Mouse (Mus musculus): ENCODE results near the gene Gm37419. TPM values are rescaled to one million over a fixed set of nuclear protein-coding genes. Genes with fewer than 3 reads are reported as not detected.

The Gm37419 gene
- polyA plus RNA-seq, 1 experiment from 2014 or later, result not detected

- 10% methylated on average over 25 of the region's 25 CpGs for WGBS
- Histone ChIP-seq H3K4me2 (peak overlapping the region; percentile 86), H3K27me3 (replicated peaks; ENCODE audit: control insufficient read depth, insufficient read depth, low read length) (peaks cover 25% of the 10 kb centered on the region)
These were observed 1.2 kb downstream of the Gm37419 start for GRCm38 (mm10) chr16:23989209-23990160.

GRCm38 (mm10) chr16:23990161-23990970 is 2.1 kb downstream of the Gm37419 start:
- 43% methylated on average over 11 of the region's 11 CpGs for WGBS
- peak overlapping the region; percentile 38 for H3K9ac ChIP-seq (ENCODE audit: low read depth, low read length)
- peak overlapping the region; percentile 68 for H3K4me3 ChIP-seq (ENCODE audit: low read depth, low read length)
- no peak for ATAC-seq (replicated peaks; ENCODE audit: low FRiP score)
- H3K4me1 ChIP-seq (replicated peaks; ENCODE audit: control insufficient read depth, insufficient read depth, low read length), result peaks cover 6% of the 10 kb centered on the region; the same call in 1 of the 2 replicates
- no peaks in the 10 kb centered on the region for H3K36me3 ChIP-seq (ENCODE audit: control insufficient read depth, insufficient read depth, low read length)
- H3K9me3 ChIP-seq (ENCODE audit: control insufficient read depth, low read length), result no peaks in the 10 kb centered on the region
- no peak overlapping the region for H3K27ac ChIP-seq (ENCODE audit: low read depth, low read length)
- peaks cover 18% of the 10 kb centered on the region for H3K27me3 ChIP-seq (replicated peaks; ENCODE audit: control insufficient read depth, insufficient read depth, low read length)
- H3K4me2 ChIP-seq, result peak overlapping the region; percentile 86
- DNase-seq (ENCODE audit: low spot score), result no peak

More at GRCm38 (mm10) chr16:23989209-23990160, 1.2 kb downstream of the Gm37419 start:
- DNase-seq (ENCODE audit: low spot score), result no peak
- Histone ChIP-seq H3K9me3 (ENCODE audit: control insufficient read depth, low read length) (no peaks in the 10 kb centered on the region), H3K9ac (ENCODE audit: low read depth, low read length) (peak overlapping the region; percentile 74), H3K4me1 (replicated peaks; ENCODE audit: control insufficient read depth, insufficient read depth, low read length) (peaks cover 6% of the 10 kb centered on the region; the same call in 1 of the 2 replicates), H3K27ac (ENCODE audit: low read depth, low read length) (peak overlapping the region; percentile 93), H3K4me3 (ENCODE audit: low read depth, low read length) (peak overlapping the region; percentile 68), H3K36me3 (ENCODE audit: control insufficient read depth, insufficient read depth, low read length) (no peaks in the 10 kb centered on the region)
- no peak for ATAC-seq (replicated peaks; ENCODE audit: low FRiP score)

- 1% methylated on average over 4 of the region's 4 CpGs for WGBS
- H3K27ac ChIP-seq (ENCODE audit: low read depth, low read length), result no peak overlapping the region
These were observed 2.9 kb downstream of the Gm37419 start for GRCm38 (mm10) chr16:23991170-23991569.

GRCm38 (mm10) chr16:23991846-23992580 is 3.7 kb downstream of the Gm37419 start:
- Histone ChIP-seq H3K4me3 (ENCODE audit: low read depth, low read length) (no peak overlapping the region), H3K27me3 (replicated peaks; ENCODE audit: control insufficient read depth, insufficient read depth, low read length) (peaks cover 7% of the 10 kb centered on the region; the same call in 1 of the 2 replicates), H3K36me3 (ENCODE audit: control insufficient read depth, insufficient read depth, low read length) (no peaks in the 10 kb centered on the region), H3K9ac (ENCODE audit: low read depth, low read length) (no peak overlapping the region), H3K9me3 (ENCODE audit: control insufficient read depth, low read length) (no peaks in the 10 kb centered on the region), H3K4me2 (no peak overlapping the region), H3K27ac (ENCODE audit: low read depth, low read length) (no peak overlapping the region), H3K4me1 (replicated peaks; ENCODE audit: control insufficient read depth, insufficient read depth, low read length) (0 out of 2 replicates have a peak, but pooled peaks cover under 1% of the 10 kb centered on the region)
- ATAC-seq (replicated peaks; ENCODE audit: low FRiP score) (no peak), DNase-seq (ENCODE audit: low spot score) (no peak)
- 77% methylated on average over 14 of the region's 14 CpGs for WGBS

More at GRCm38 (mm10) chr16:23991170-23991569, 2.9 kb downstream of the Gm37419 start:
- Histone ChIP-seq H3K36me3 (ENCODE audit: control insufficient read depth, insufficient read depth, low read length) (no peaks in the 10 kb centered on the region), H3K4me2 (no peak overlapping the region), H3K4me3 (ENCODE audit: low read depth, low read length) (no peak overlapping the region), H3K27me3 (replicated peaks; ENCODE audit: control insufficient read depth, insufficient read depth, low read length) (peaks cover 11% of the 10 kb centered on the region), H3K4me1 (replicated peaks; ENCODE audit: control insufficient read depth, insufficient read depth, low read length) (0 out of 2 replicates have a peak, but pooled peaks cover 2% of the 10 kb centered on the region), H3K9me3 (ENCODE audit: control insufficient read depth, low read length) (no peaks in the 10 kb centered on the region), H3K9ac (ENCODE audit: low read depth, low read length) (no peak overlapping the region)
- ATAC-seq (replicated peaks; ENCODE audit: low FRiP score) (no peak), DNase-seq (ENCODE audit: low spot score) (peak; percentile 64)

- ATAC-seq (replicated peaks; ENCODE audit: low FRiP score), result no peak
- Histone ChIP-seq H3K4me3 (ENCODE audit: low read depth, low read length) (no peak overlapping the region), H3K36me3 (ENCODE audit: control insufficient read depth, insufficient read depth, low read length) (no peaks in the 10 kb centered on the region), H3K9me3 (ENCODE audit: control insufficient read depth, low read length) (no peaks in the 10 kb centered on the region), H3K27ac (ENCODE audit: low read depth, low read length) (peak overlapping the region; percentile 52), H3K9ac (ENCODE audit: low read depth, low read length) (no peak overlapping the region), H3K4me2 (peak overlapping the region; percentile 29; the same call in 1 of the 2 replicates), H3K4me1 (replicated peaks; ENCODE audit: control insufficient read depth, insufficient read depth, low read length) (no peaks in the 10 kb centered on the region), H3K27me3 (replicated peaks; ENCODE audit: control insufficient read depth, insufficient read depth, low read length) (peaks cover 6% of the 10 kb centered on the region; the same call in 1 of the 2 replicates)
- DNase-seq (ENCODE audit: low spot score), result no peak
- WGBS, result 35% methylated on average over 17 of the region's 17 CpGs
These were observed 5.4 kb downstream of the Gm37419 start for GRCm38 (mm10) chr16:23993351-23994321.

GRCm38 (mm10) chr16:23996342-23996741 is 8.1 kb downstream of the Gm37419 start:
- Histone ChIP-seq H3K9me3 (ENCODE audit: control insufficient read depth, low read length) (no peaks in the 10 kb centered on the region), H3K27me3 (replicated peaks; ENCODE audit: control insufficient read depth, insufficient read depth, low read length) (no peaks in the 10 kb centered on the region), H3K4me2 (no peak overlapping the region), H3K27ac (ENCODE audit: low read depth, low read length) (no peak overlapping the region), H3K4me1 (replicated peaks; ENCODE audit: control insufficient read depth, insufficient read depth, low read length) (no peaks in the 10 kb centered on the region), H3K9ac (ENCODE audit: low read depth, low read length) (no peak overlapping the region), H3K36me3 (ENCODE audit: control insufficient read depth, insufficient read depth, low read length) (no peaks in the 10 kb centered on the region), H3K4me3 (ENCODE audit: low read depth, low read length) (no peak overlapping the region)
- ATAC-seq (replicated peaks; ENCODE audit: low FRiP score), result no peak
- DNase-seq (ENCODE audit: low spot score), result no peak
- WGBS, result 76% methylated on average over 7 of the region's 7 CpGs

GRCm38 (mm10) chr16:23997228-23997627 is 8.9 kb downstream of the Gm37419 start:
- Histone ChIP-seq H3K4me2 (no peak overlapping the region), H3K27me3 (replicated peaks; ENCODE audit: control insufficient read depth, insufficient read depth, low read length) (no peaks in the 10 kb centered on the region), H3K36me3 (ENCODE audit: control insufficient read depth, insufficient read depth, low read length) (no peaks in the 10 kb centered on the region), H3K4me3 (ENCODE audit: low read depth, low read length) (no peak overlapping the region), H3K4me1 (replicated peaks; ENCODE audit: control insufficient read depth, insufficient read depth, low read length) (no peaks in the 10 kb centered on the region), H3K9ac (ENCODE audit: low read depth, low read length) (no peak overlapping the region), H3K27ac (ENCODE audit: low read depth, low read length) (no peak overlapping the region), H3K9me3 (ENCODE audit: control insufficient read depth, low read length) (no peaks in the 10 kb centered on the region)
- DNase-seq (ENCODE audit: low spot score) (no peak), ATAC-seq (replicated peaks; ENCODE audit: low FRiP score) (no peak)
- 68% methylated on average over 3 of the region's 3 CpGs for WGBS

Measured in liver, embryonic 11.5 days (tissue).